ENCODE assay signal across 8 mouse cellular contexts in the genomic region with DNA sequence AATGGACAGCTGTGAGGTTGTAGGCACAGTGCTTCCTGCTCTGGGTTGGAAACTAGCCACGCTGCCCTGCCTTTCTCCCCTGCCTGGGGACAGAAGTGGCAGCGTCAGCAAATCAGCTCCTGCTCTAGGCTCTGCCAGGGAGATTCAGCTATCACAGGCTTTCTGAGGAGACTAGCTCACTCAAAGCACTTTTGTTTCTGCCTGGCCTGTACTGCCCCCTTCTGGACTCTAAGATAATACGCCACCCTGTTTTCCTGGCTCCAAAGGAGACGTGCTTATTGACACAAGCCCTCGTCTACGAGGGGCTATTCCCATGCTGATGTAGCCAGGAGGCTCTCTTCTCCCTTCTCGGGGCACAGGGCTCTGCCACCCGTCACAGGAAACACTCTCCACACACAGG. TPM values are rescaled to one million over a fixed set of nuclear protein-coding genes. Genes with fewer than 3 reads are reported as not detected.
DNase-seq lines count a peak whose midpoint lies in the region; ATAC-seq and TF ChIP-seq lines count a peak whose summit lies in the region.

No protein-coding gene starts in this region.

- no peak for TF ChIP-seq POLR2A in cortical plate, adult 2 months (IDR thresholded peaks at IDR 0.05; ENCODE audit: extremely low read depth, insufficient read depth, low read length)

- peaks cover 36% of the 10 kb centered on the region for H3K36me3 ChIP-seq in intestine, embryonic 15.5 days
- H3K36me3 ChIP-seq in megakaryocyte, embryonic 14.5 days (replicated peaks; ENCODE audit: low read length) = peaks cover 92% of the 10 kb centered on the region

- DNase-seq in adrenal gland, postnatal 10 days = peak; percentile 61
- DNase-seq in adrenal gland, adult 18-20 months (ENCODE audit: low spot score in 2 of 2) = no peak
- peak; percentile 97 for DNase-seq in heart, adult 11 months
- peak; percentile 75 to 84 for DNase-seq in left cerebral cortex, postnatal 10 days (ENCODE audit: extremely low spot score in 1 of 2, low spot score in 2 of 2)
- peak; percentile 58 for DNase-seq in right cerebral cortex, postnatal 14 days

- no peak overlapping the region for H3K27ac ChIP-seq in cortical plate, adult 2 months (ENCODE audit: insufficient read depth, low read length)
- no peak overlapping the region for H3K27ac ChIP-seq in intestine, embryonic 15.5 days

- no peak overlapping the region for H3K4me3 ChIP-seq in cortical plate, adult 2 months (ENCODE audit: insufficient read depth, low read length)
- H3K4me3 ChIP-seq in intestine, embryonic 15.5 days (replicated peaks) = no peak overlapping the region
- H3K4me3 ChIP-seq in megakaryocyte, embryonic 14.5 days (replicated peaks) = peak overlapping the region; percentile 47

- ATAC-seq in intestine, embryonic 15.5 days = peak; percentile 67

- WGBS in intestine, embryonic 15.5 days = 12% methylated on average over 8 of the region's 8 CpGs

- no peak overlapping the region for H3K9ac ChIP-seq in intestine, embryonic 15.5 days

- H3K4me1 ChIP-seq in cortical plate, adult 2 months (ENCODE audit: control insufficient read depth, insufficient read depth, low read length) = peaks cover 2% of the 10 kb centered on the region
- H3K4me1 ChIP-seq in intestine, embryonic 15.5 days (replicated peaks) = 0 out of 2 replicates have a peak, but pooled peaks cover 9% of the 10 kb centered on the region
- H3K4me1 ChIP-seq in megakaryocyte, embryonic 14.5 days = peaks cover 69% of the 10 kb centered on the region

- intact Hi-C loops in left cerebral cortex, postnatal 10 days (cut with DNase I) = loop anchor here (2.0 to 10.0 kb wide), 5 partner anchors 71 to 508 kb away; no protein-coding TSS in a partner anchor

- H3K4me2 ChIP-seq in intestine, embryonic 15.5 days (replicated peaks) = no peak overlapping the region

- no peaks in the 10 kb centered on the region for H3K27me3 ChIP-seq in intestine, embryonic 15.5 days (replicated peaks)
- no peaks in the 10 kb centered on the region for H3K27me3 ChIP-seq in megakaryocyte, embryonic 14.5 days (replicated peaks)

- H3K9me3 ChIP-seq in intestine, embryonic 15.5 days = no peaks in the 10 kb centered on the region
- H3K9me3 ChIP-seq in megakaryocyte, embryonic 14.5 days = no peaks in the 10 kb centered on the region

- TF ChIP-seq CTCF in cortical plate, adult 2 months (IDR thresholded peaks at IDR 0.05; ENCODE audit: extremely low read depth, insufficient read depth, low read length) = peak; percentile 88

RNA-seq across cellular contexts. Expression of a gene that starts 33.6 kb away (rescaled TPM):
- not detected for total RNA-seq in adrenal gland, postnatal 10 days (2021)
- total RNA-seq in adrenal gland, adult 18-20 months (2021) = not detected
- polyA plus RNA-seq in cortical plate, adult 2 months (2012; rRNA removed) = not detected in 2 replicates
- not detected in 2 replicates for polyA plus RNA-seq in intestine, embryonic 15.5 days (2015; fragmentation: Nextera tagmentation; extraction: Ambion mirVana)
- total RNA-seq in left cerebral cortex, postnatal 10 days (2021) = not detected
- polyA plus RNA-seq in megakaryocyte, embryonic 14.5 days (2012; ENCODE audit: insufficient read depth, low replicate concordance) = not detected in 2 replicates

RNA-seq across cellular contexts. Expression of a gene that starts 44.4 kb away (rescaled TPM):
- 100 to 1,000 TPM; 159 to 169 TPM for total RNA-seq in adrenal gland, postnatal 10 days (2021)
- 100 to 1,000 TPM; 198 to 219 TPM for total RNA-seq in adrenal gland, adult 18-20 months (2021)
- 24.5 and 26.4 TPM in 2 replicates for polyA plus RNA-seq in cortical plate, adult 2 months (2012; rRNA removed)
- polyA plus RNA-seq in intestine, embryonic 15.5 days (2015; fragmentation: Nextera tagmentation; extraction: Ambion mirVana) = 42.6 and 44.5 TPM in 2 replicates
- total RNA-seq in left cerebral cortex, postnatal 10 days (2021) = 10 to 100 TPM; 26.8 to 31.1 TPM
- polyA plus RNA-seq in megakaryocyte, embryonic 14.5 days (2012; ENCODE audit: insufficient read depth, low replicate concordance) = 178 and 286 TPM in 2 replicates

Comparison
In these comparisons a context has a peak if more than half of its experiments do, and no peak if none do; other contexts are left out.
1. DNase-seq: peak in adrenal gland, postnatal 10 days (single experiment), heart, adult 11 months (single experiment), left cerebral cortex, postnatal 10 days (2 of 2) and right cerebral cortex, postnatal 14 days (single experiment); none in adrenal gland, adult 18-20 months (0 of 2).
2. RNA of a gene that starts 44.4 kb away (total RNA-seq): 198 to 219 TPM in adrenal gland, adult 18-20 months and 159 to 169 TPM in adrenal gland, postnatal 10 days; 26.8 to 31.1 TPM in left cerebral cortex, postnatal 10 days; every median in the first group is over 4 times any median in the second.